Mouse (Mus musculus): ENCODE results near the gene Baiap2l1.

GRCm38 (mm10) chr5:144249871-144250270 lies 108.0 kb downstream of the Baiap2l1 start:
- peak; percentile 32 for TF ChIP-seq CTCF (IDR thresholded peaks at IDR 0.05; ENCODE audit: low read depth)
- no peak for TF ChIP-seq EP300 (IDR thresholded peaks at IDR 0.05; ENCODE audit: low read depth)

All from heart, postnatal 0 days (tissue).